Mouse (Mus musculus): Measurements from ENCODE around the gene Chchd3.

- no peak for TF ChIP-seq E2F4 (IDR thresholded peaks at IDR 0.05; ENCODE audit: insufficient read depth)
- no peak for TF ChIP-seq POLR2A (IDR thresholded peaks at IDR 0.05; ENCODE audit: insufficient read length, low read depth)
- no peak for TF ChIP-seq MYOG (IDR thresholded peaks at IDR 0.05; ENCODE audit: control insufficient read depth in 1 of 3, insufficient read depth in 1 of 3, insufficient read length in 2 of 3, low read depth in 2 of 3)
- TF ChIP-seq POLR2AphosphoS2 (IDR thresholded peaks at IDR 0.05; ENCODE audit: insufficient read length, low read depth) = no peak
Observed at GRCm38 (mm10) chr6:32962048-32962447, 98.0 kb downstream of the Chchd3 start.
